Comparison of ENCODE assay signal across 10 mouse cellular contexts in genomic region chr13:93299316-93299715, GRCm38 (mm10). TPM values are rescaled to one million over a fixed set of nuclear protein-coding genes. Genes with fewer than 3 reads are reported as not detected.
DNase-seq lines count a peak whose midpoint lies in the region; ATAC-seq and TF ChIP-seq lines count a peak whose summit lies in the region.
"Had no signal": no experiment of that assay in that cellular context is flagged by ENCODE, and none has a peak within 500 bp of the region (broad histone marks: within the 10 kb centered on the region; RNA-seq: fewer than 3 reads in every experiment).

TSS of gene Homer1 (plus strand) at chr13:93299635.

- no peak for TF ChIP-seq CTCF in heart, adult 2 months (IDR thresholded peaks at IDR 0.05)
- no peak for TF ChIP-seq CTCF in brain, embryonic 14.5 days (IDR thresholded peaks at IDR 0.05; ENCODE audit: borderline replicate concordance, extremely low read depth, insufficient read depth, insufficient read length)

- DNase-seq in heart, adult 2 months, result no peak
- DNase-seq in heart, adult 9 months (ENCODE audit: low spot score in 2 of 2), result no peak
- DNase-seq in brain, embryonic 14.5 days (ENCODE audit: low read depth), result no peak
- DNase-seq in limb, embryonic 14.5 days (ENCODE audit: low spot score), result peak; percentile 29
- no peak for DNase-seq in kidney, postnatal 10 days
- no peak for DNase-seq in right cerebral cortex, adult 2 months (ENCODE audit: low spot score in 2 of 2)
- DNase-seq in cerebellum, postnatal 25 days, result no peak

- no peak within 1 kb of the TSS for H3K27ac ChIP-seq in heart, adult 2 months
- H3K27ac ChIP-seq in heart, embryonic 15.5 days, result no peak within 1 kb of the TSS
- H3K27ac ChIP-seq in limb, embryonic 14.5 days (replicated peaks; ENCODE audit: low read depth, low read length), result no peak within 1 kb of the TSS
- H3K27ac ChIP-seq: lung, embryonic 15.5 days had no signal

- H3K79me2 ChIP-seq in heart, adult 2 months (replicated peaks; ENCODE audit: control insufficient read depth, insufficient read depth, low read length), result no peaks in the 10 kb centered on the region

- H3K4me1 ChIP-seq in heart, adult 2 months (ENCODE audit: control insufficient read depth, insufficient read depth, low read length), result peaks cover 1% of the 10 kb centered on the region
- no peaks in the 10 kb centered on the region for H3K4me1 ChIP-seq in heart, embryonic 15.5 days (replicated peaks)
- no peaks in the 10 kb centered on the region for H3K4me1 ChIP-seq in limb, embryonic 14.5 days (ENCODE audit: control insufficient read depth, insufficient read depth, low read length)
- H3K4me1 ChIP-seq: lung, embryonic 15.5 days had no signal

- H3K9ac ChIP-seq in heart, adult 2 months (ENCODE audit: low read depth, low read length), result no peak within 1 kb of the TSS
- H3K9ac ChIP-seq in heart, embryonic 15.5 days, result no peak within 1 kb of the TSS
- no peak within 1 kb of the TSS for H3K9ac ChIP-seq in limb, embryonic 14.5 days (ENCODE audit: low read depth, low read length, severe bottlenecking)
- H3K9ac ChIP-seq: lung, embryonic 15.5 days had no signal

- no peaks in the 10 kb centered on the region for H3K9me3 ChIP-seq in heart, embryonic 15.5 days (replicated peaks)
- H3K9me3 ChIP-seq in limb, embryonic 14.5 days (ENCODE audit: control insufficient read depth, low read length), result no peaks in the 10 kb centered on the region
- H3K9me3 ChIP-seq: lung, embryonic 15.5 days had no signal

- no peak for ATAC-seq in heart, embryonic 15.5 days (replicated peaks; ENCODE audit: insufficient number of reproducible peaks, insufficient read depth, low FRiP score, low read depth)
- ATAC-seq in limb, embryonic 14.5 days (ENCODE audit: low FRiP score, low read depth), result no peak
- ATAC-seq: CD4-positive, CD25-positive, alpha-beta regulatory T cell, adult 4 months had no signal

- intact Hi-C loops in heart, adult 2 months (cut with DNase I), result no loop called here

- no peak within 1 kb of the TSS for H3K4me2 ChIP-seq in heart, embryonic 15.5 days
- no peak within 1 kb of the TSS for H3K4me2 ChIP-seq in limb, embryonic 14.5 days (replicated peaks; ENCODE audit: low read depth, low read length, severe bottlenecking)
- H3K4me2 ChIP-seq: lung, embryonic 15.5 days had no signal

- H3K36me3 ChIP-seq in heart, adult 2 months (ENCODE audit: control insufficient read depth, insufficient read depth, low read length), result no peaks in the 10 kb centered on the region
- no peaks in the 10 kb centered on the region for H3K36me3 ChIP-seq in heart, embryonic 15.5 days
- no peaks in the 10 kb centered on the region for H3K36me3 ChIP-seq in limb, embryonic 14.5 days (ENCODE audit: control insufficient read depth, insufficient read depth, low read length)
- H3K36me3 ChIP-seq: lung, embryonic 15.5 days had no signal

- no peak within 1 kb of the TSS for H3K4me3 ChIP-seq in heart, adult 2 months
- H3K4me3 ChIP-seq in heart, embryonic 15.5 days, result no peak within 1 kb of the TSS
- no peak within 1 kb of the TSS for H3K4me3 ChIP-seq in limb, embryonic 14.5 days (replicated peaks; ENCODE audit: low read length)
- H3K4me3 ChIP-seq: lung, embryonic 15.5 days had no signal

- TF ChIP-seq POLR2A in heart, adult 2 months (IDR thresholded peaks at IDR 0.05; ENCODE audit: insufficient read depth, low read depth, low read length), result no peak
- TF ChIP-seq POLR2A in brain, embryonic 14.5 days (IDR thresholded peaks at IDR 0.05; ENCODE audit: borderline replicate concordance, extremely low read depth, insufficient read depth, insufficient read length, poor library complexity, severe bottlenecking), result no peak
- TF ChIP-seq POLR2A in limb, embryonic 14.5 days (IDR thresholded peaks at IDR 0.05; ENCODE audit: borderline replicate concordance, extremely low read depth, insufficient read depth, insufficient read length), result no peak

- 66% methylated on average over 5 of the region's 5 CpGs for WGBS in heart, adult 2 months
- WGBS in heart, embryonic 15.5 days, result 80% methylated on average over 5 of the region's 5 CpGs
- WGBS in limb, embryonic 14.5 days, result 29% methylated on average over 5 of the region's 5 CpGs

- H3K27me3 ChIP-seq in heart, adult 2 months (ENCODE audit: control insufficient read depth, insufficient read depth, low read length), result no peaks in the 10 kb centered on the region
- no peaks in the 10 kb centered on the region for H3K27me3 ChIP-seq in heart, embryonic 15.5 days
- H3K27me3 ChIP-seq in limb, embryonic 14.5 days (ENCODE audit: control insufficient read depth, insufficient read depth, low read length), result no peaks in the 10 kb centered on the region
- H3K27me3 ChIP-seq: lung, embryonic 15.5 days had no signal

- TF ChIP-seq EP300 in heart, adult 2 months (IDR thresholded peaks at IDR 0.05; ENCODE audit: insufficient read depth, low read depth, low read length), result no peak

RNA-seq across cellular contexts. Expression of gene Homer1, which starts in this region (rescaled TPM):
- 10 to 100 TPM; 54.8 to 64.0 TPM for total RNA-seq in heart, adult 2 months (2021)
- polyA plus RNA-seq in heart, adult 2 months (2012; rRNA removed), result 6.6 and 19.9 TPM in 2 replicates
- 18.7 and 21.4 TPM in 2 replicates for polyA plus RNA-seq in brain, embryonic 14.5 days (2012; rRNA removed)
- 12.8 and 13.2 TPM in 2 replicates for polyA plus RNA-seq in heart, embryonic 15.5 days (2015; fragmentation: Nextera tagmentation; extraction: Ambion mirVana)
- polyA plus RNA-seq in limb, embryonic 14.5 days (2012; rRNA removed), result 8.0 and 8.6 TPM in 2 replicates
- 6.9 and 7.7 TPM in 2 replicates for polyA plus RNA-seq in limb, embryonic 14.5 days (2014; fragmentation: Nextera tagmentation; extraction: Ambion mirVana)
